Mouse (Mus musculus): Measurements from ENCODE around the gene Rapsn.

DNA sequence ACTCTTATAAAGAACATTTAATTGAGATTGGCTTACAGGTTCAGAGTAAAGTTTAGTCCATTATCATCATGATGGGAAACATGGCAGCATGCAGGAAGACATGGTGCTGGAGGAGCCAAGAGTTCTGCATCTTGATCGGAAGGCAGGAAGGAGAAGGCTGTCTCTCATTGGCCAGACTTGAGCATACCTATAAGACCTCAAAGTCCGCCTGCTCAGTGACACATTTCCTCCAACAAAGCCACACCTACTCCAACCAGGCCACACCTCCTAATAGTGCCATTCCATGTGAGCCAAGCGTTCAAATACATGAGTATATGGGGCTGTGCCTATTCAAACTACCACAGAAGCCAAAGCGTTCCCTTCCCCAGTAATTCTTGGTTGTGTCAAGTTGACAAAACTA, 4.2 kb upstream of the Rapsn start:
- no peak for TF ChIP-seq EP300 (optimal IDR thresholded peaks at IDR 0.05)
- TF ChIP-seq CTCF (IDR thresholded peaks at IDR 0.05; ENCODE audit: low read depth): no peak
